Mouse (Mus musculus) stomach, embryonic 14.5 days (tissue): ENCODE results near the gene Clec2g. TPM values are rescaled to one million over a fixed set of nuclear protein-coding genes. Genes with fewer than 3 reads are reported as not detected.
"Not testable (repeated sequence)": the region's sequence is repeated elsewhere in the genome, so short reads cannot be mapped to it uniquely, and the experiment has no call there.

Source experiments
- ATAC-seq: fragments of 200-750 bp; cut with Nextera tagmentation; 2 replicates; pipeline ENCODE4 v1.8.0; 2017; ENCODE audit warnings: low read depth, moderate TSS enrichment; ENCODE audit not compliant: insufficient number of reproducible peaks, insufficient read depth, low FRiP score
- H3K27ac ChIP-seq: fragments of 300-500 bp; sonication (generic); 2 replicates; pipeline ENCODE4 v1.5.1; 2014; ENCODE audit warnings: mild to moderate bottlenecking, low read length, moderate library complexity, mixed read lengths
- H3K27me3 ChIP-seq: fragments of 300-500 bp; sonication (generic); 2 replicates; pipeline ENCODE4 v1.6.1; 2014; ENCODE audit warnings: low read length, control low read depth, mixed read lengths; ENCODE audit not compliant: control insufficient read depth, insufficient read depth
- H3K36me3 ChIP-seq: fragments of 300-500 bp; sonication (generic); 2 replicates; pipeline ENCODE4 v1.6.1; 2014; ENCODE audit warnings: mild to moderate bottlenecking, control low read depth, low read length, moderate library complexity, mixed read lengths; ENCODE audit not compliant: control insufficient read depth, insufficient read depth
- H3K4me1 ChIP-seq: fragments of 300-500 bp; sonication (generic); 2 replicates; pipeline ENCODE4 v1.6.1; 2014; ENCODE audit warnings: low read length, control low read depth, mixed read lengths; ENCODE audit not compliant: control insufficient read depth, insufficient read depth
- H3K4me2 ChIP-seq: fragments of 300-500 bp; sonication (generic); replicated peaks from 2 replicates; pipeline ENCODE4 v1.6.1; 2014; ENCODE audit warnings: low read depth, low read length, control low read depth
- H3K4me3 ChIP-seq: fragments of 300-500 bp; sonication (generic); 2 replicates; pipeline ENCODE4 v1.5.1; 2014; ENCODE audit warnings: low read depth, low read length, control low read depth
- H3K9ac ChIP-seq: fragments of 300-500 bp; sonication (generic); replicated peaks from 2 replicates; pipeline ENCODE4 v1.6.1; 2014; ENCODE audit warnings: low read depth, mild to moderate bottlenecking, control low read depth, low read length, moderate library complexity, mixed read lengths
- H3K9me3 ChIP-seq: fragments of 300-500 bp; sonication (generic); 2 replicates; pipeline ENCODE4 v1.6.1; 2016; ENCODE audit warnings: low read depth, low read length, control low read depth; ENCODE audit not compliant: control insufficient read depth
- WGBS: fragments of 180-500 bp; shearing (Covaris S2); extraction: QIAGEN DNeasy Blood & Tissue Kit; methylation state at CpG from one replicate; pipeline ENCODE4 v1.1.7; 2014; 5-methylcytosine and 5-hydroxymethylcytosine counted together
- polyA plus RNA-seq: library from polyadenylated mRNA; unstranded; fragments of >200 nt; fragmentation: Nextera tagmentation; extraction: Ambion mirVana; gene quantifications from 2 replicates; pipeline ENCODE4 v1.2.1, GENCODE M21; 2014

The Clec2g gene
- polyA plus RNA-seq, 1 experiment from 2014 or later, result not detected

DNA sequence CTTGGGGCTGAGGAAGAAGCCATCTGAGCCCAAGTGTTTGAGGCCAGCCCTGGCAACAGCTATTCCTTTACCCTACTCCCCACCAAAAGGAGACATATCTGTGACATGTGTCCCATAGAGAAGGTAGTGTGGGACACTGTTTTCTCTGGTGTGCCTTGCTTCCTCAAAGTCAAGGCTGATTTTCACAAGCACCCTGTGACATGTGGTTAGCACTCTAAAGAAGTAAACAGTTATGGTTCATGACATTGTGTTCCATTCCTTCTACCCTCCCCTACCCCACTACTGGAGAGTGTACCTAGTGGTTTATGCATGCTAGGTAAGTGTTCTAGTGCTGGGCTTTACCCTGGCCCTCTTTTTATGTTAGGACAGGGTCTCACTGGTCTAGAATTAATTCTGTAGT, 42.0 kb downstream of the Clec2g start:
- no peak for ATAC-seq
- Histone ChIP-seq H3K36me3 (no peaks in the 10 kb centered on the region), H3K9ac (no peak overlapping the region), H3K4me3 (no peak overlapping the region), H3K9me3 (no peaks in the 10 kb centered on the region), H3K27ac (no peak overlapping the region), H3K4me2 (no peak overlapping the region), H3K4me1 (no peaks in the 10 kb centered on the region), H3K27me3 (no peaks in the 10 kb centered on the region)

DNA sequence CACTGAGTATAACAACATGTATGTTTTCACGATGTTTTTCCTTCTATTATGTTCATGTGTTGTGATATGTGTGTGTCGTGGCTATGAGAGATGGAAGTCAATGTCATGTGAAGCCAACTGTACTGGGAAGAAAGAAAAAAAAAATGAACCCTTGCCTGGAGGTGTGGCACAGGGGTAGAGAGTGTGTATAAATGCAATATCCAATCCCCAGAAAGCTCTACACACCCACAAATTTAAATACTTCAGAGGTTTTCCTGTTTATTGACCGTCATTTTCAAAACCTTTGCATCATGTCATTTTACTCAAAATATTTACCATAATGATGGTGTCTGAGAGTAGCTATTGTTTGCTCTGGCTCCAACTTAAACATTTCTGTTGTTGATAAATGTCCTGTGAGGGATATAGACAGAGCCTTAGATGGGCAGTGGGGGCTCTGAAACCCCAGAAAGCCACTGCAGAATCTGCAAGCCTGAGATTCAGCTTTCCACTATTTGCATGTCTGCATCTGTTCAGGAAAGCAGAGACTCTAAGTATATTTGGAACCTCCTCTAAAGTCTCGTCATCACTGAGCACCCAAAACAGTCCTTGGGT, 47.9 kb downstream of the Clec2g start:
- H3K27ac ChIP-seq, H3K9ac ChIP-seq, H3K27me3 ChIP-seq, H3K4me2 ChIP-seq, H3K9me3 ChIP-seq, ATAC-seq, H3K4me1 ChIP-seq, H3K4me3 ChIP-seq, H3K36me3 ChIP-seq: not testable (repeated sequence)
- WGBS, result 75% methylated on average over 4 of the region's 4 CpGs

DNA sequence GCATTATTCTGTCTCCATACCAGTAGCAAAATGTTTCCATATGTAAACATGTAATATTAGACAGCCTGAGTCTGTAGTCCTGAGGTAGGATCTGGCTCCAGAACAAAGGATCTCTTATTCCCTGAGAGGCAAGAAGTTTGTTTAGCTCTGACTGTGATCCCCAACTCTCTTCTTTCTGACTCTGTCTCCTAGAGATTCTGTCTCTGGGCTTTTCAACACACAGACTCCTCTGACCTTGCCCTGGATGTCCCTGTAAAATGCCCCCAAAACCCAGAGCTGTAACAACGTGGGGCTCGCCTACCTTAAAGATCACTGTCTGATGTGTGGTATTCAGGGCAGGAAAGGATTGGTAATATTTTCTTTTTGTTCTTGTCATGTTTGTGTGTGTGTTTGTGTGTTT, 58.2 kb downstream of the Clec2g start:
- no peak overlapping the region for H3K4me3 ChIP-seq
- H3K4me1 ChIP-seq, result no peaks in the 10 kb centered on the region
- no peak overlapping the region for H3K9ac ChIP-seq
- no peaks in the 10 kb centered on the region for H3K27me3 ChIP-seq
- no peaks in the 10 kb centered on the region for H3K36me3 ChIP-seq
- no peaks in the 10 kb centered on the region for H3K9me3 ChIP-seq
- WGBS, result 70% methylated on average over 2 of the region's 2 CpGs
- no peak for ATAC-seq
- H3K27ac ChIP-seq, result peak overlapping the region; percentile 64; the same call in 1 of the 2 replicates
- H3K4me2 ChIP-seq, result 0 out of 2 replicates have a peak overlapping the region, but pooled peaks have one; percentile 7

DNA sequence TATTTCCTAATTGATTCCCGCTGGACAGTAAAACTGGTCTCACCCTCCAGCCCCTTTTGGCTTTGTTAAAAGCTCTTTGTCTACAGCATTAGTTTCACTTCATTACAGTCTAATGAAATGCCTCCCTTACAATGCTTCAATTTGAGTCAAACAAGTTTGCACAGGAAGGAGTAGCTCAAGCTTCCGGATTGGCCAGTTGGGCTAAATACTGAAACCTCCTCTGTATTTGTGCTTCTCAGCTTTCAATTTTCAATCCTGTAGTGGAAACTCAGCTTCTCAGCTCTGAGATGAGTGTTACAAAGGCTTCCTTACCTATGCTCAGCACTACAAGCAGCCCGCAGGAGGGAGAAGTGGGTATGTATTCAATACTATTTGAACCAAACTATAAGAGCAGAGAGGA, 58.6 kb downstream of the Clec2g start:
- Histone ChIP-seq H3K27me3 (no peaks in the 10 kb centered on the region), H3K27ac (peak overlapping the region; percentile 64), H3K4me1 (no peaks in the 10 kb centered on the region), H3K9ac (no peak overlapping the region), H3K36me3 (no peaks in the 10 kb centered on the region), H3K4me3 (0 out of 2 replicates have a peak overlapping the region, but pooled peaks have one; percentile 2), H3K9me3 (no peaks in the 10 kb centered on the region), H3K4me2 (0 out of 2 replicates have a peak overlapping the region, but pooled peaks have one; percentile 7)
- 68% methylated on average over 3 of the region's 3 CpGs for WGBS
- no peak for ATAC-seq

DNA sequence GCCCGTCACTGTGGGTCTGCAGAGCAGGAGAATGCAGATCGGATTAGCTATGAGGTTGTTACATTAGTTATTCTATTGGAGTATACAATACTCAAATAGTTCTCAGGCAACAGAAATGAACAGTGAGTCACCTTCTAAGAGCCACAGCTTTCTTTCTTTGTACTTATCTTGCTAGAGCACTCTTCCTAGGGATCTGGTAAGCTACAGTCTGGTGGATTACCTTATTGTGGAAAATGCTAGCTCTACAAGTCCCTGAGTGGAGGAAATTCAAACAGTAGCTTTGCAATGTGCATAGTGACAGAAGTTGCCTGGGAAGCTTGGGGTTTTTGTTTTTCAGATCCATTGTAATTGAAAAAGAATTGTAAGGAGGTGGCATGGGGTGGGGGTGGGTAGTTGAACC, 59.0 kb downstream of the Clec2g start:
- Histone ChIP-seq H3K27ac (peak overlapping the region; percentile 64; the same call in 1 of the 2 replicates), H3K9ac (no peak overlapping the region), H3K36me3 (no peaks in the 10 kb centered on the region), H3K27me3 (no peaks in the 10 kb centered on the region), H3K9me3 (no peaks in the 10 kb centered on the region), H3K4me2 (0 out of 2 replicates have a peak overlapping the region, but pooled peaks have one; percentile 7), H3K4me1 (no peaks in the 10 kb centered on the region), H3K4me3 (0 out of 2 replicates have a peak overlapping the region, but pooled peaks have one; percentile 2)
- ATAC-seq, result no peak
- WGBS, result 57% methylated on average over 2 of the region's 2 CpGs

DNA sequence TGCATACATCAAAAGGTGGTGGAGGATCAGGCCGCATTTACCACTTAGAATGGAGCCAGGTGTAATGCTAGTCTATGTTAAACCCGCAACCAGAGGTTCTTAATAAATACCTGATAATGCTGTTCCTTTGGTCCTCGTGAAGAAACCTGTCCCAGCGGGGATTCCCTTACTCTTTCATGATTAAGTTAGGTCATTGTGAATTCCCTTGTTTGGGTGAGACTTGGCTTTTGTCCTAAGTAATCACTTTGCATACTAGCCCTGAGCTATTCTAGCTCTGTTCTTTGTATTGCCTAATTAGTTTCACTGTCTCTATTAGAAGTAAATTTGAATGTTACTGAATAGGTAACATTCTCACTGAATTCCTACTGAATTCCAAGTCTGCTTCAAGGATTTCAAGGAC, 60.2 kb downstream of the Clec2g start:
- WGBS, result 70% methylated on average over 4 of the region's 4 CpGs
- Histone ChIP-seq H3K4me3 (no peak overlapping the region), H3K9ac (no peak overlapping the region), H3K9me3 (no peaks in the 10 kb centered on the region), H3K27ac (no peak overlapping the region), H3K4me1 (no peaks in the 10 kb centered on the region), H3K4me2 (no peak overlapping the region), H3K27me3 (no peaks in the 10 kb centered on the region), H3K36me3 (no peaks in the 10 kb centered on the region)
- no peak for ATAC-seq

DNA sequence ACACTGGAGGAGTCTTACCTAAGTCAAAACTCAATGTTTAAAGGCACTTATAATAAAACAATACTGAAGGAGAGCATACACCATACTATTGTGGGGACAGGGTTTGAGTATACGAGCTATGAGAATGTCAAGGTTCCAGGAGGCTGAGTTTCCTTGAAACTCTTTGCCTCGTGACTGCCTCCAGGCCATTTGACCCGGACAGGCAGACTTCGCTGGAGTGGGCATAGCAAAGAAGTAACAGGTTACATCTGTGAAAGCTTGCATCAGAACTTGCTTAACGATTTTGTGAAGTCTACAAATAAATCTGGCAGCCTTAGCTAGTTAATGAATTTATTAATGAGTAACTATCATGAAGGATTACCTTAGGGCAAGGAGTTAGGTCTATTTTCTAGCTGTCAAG, 60.6 kb downstream of the Clec2g start:
- H3K9ac ChIP-seq, result no peak overlapping the region
- no peaks in the 10 kb centered on the region for H3K27me3 ChIP-seq
- no peaks in the 10 kb centered on the region for H3K36me3 ChIP-seq
- H3K4me2 ChIP-seq, result no peak overlapping the region
- WGBS, result 73% methylated on average over 5 of the region's 5 CpGs
- ATAC-seq, result no peak
- H3K4me1 ChIP-seq, result no peaks in the 10 kb centered on the region
- H3K9me3 ChIP-seq, result no peaks in the 10 kb centered on the region
- no peak overlapping the region for H3K27ac ChIP-seq
- H3K4me3 ChIP-seq, result no peak overlapping the region

DNA sequence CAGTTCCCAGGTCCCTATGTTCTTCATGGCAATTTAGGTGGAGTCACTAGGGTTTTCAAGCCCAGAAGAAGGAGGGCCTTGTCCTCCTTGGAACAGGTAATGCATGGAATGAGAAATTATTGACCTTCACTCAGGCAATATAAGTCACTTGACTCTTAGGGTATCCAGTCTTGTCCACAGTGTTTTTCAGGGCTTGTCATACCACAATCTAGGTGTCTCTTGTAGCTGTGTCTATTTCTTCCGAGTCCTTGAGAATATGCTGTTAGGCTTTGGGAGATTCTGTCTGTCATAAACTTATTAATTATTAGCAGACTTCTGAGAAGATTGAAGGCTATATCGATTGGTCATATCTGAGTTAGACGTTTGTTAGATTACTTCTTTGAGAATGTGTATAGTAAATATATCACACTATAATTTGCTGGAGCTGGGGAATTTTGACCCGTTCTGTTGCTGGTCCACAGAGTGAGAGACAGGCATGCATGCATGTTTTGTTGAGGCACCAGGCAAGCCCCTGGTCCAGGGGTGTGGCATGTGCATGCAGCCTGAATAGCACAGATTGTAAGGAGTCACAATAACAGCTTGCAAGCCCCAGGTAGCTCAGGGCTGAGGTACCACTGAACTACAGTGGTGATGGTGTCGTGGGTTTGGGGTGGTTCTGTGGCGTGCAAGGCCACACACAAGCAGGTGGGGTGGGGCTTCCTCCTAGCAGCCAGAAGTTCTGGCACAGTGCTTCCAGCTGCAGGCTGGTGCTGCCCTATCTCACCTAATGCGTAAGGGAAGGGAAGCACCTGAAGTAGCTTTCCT, 61.3 kb downstream of the Clec2g start:
- H3K9ac ChIP-seq, result no peak overlapping the region
- H3K36me3 ChIP-seq, result no peaks in the 10 kb centered on the region
- H3K4me3 ChIP-seq, result no peak overlapping the region
- H3K9me3 ChIP-seq, result no peaks in the 10 kb centered on the region
- 77% methylated on average over 7 of the region's 7 CpGs for WGBS
- no peaks in the 10 kb centered on the region for H3K27me3 ChIP-seq
- no peak overlapping the region for H3K27ac ChIP-seq
- no peaks in the 10 kb centered on the region for H3K4me1 ChIP-seq
- H3K4me2 ChIP-seq, result no peak overlapping the region
- no peak for ATAC-seq
